Mouse (Mus musculus): ENCODE measurements around the gene Abcg8. TPM values are rescaled to one million over a fixed set of nuclear protein-coding genes. Genes with fewer than 3 reads are reported as not detected.

The Abcg8 gene
- polyA plus RNA-seq, 1 experiment = 0.05 TPM

DNA sequence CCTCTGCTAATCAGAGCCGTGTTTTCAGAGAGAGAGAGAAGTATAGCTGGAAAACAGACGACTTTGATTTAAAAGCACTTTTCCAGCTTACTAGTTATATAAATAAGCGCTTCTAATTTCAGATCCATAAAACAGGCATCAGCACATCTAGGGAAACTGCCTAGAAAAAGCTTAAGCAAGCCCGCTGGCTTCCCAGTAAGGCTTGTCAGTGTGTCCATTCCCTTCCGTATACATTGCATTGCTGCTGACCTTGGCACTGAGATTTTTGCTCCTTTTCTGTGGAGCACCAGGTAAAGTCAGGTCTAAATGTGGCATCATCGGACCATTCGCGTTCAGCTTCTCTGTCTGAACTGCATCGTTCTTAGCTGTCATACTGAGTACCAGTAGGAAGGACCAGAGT, 33.8 kb upstream of the Abcg8 start:
- H3K4me3 ChIP-seq = no peak overlapping the region
- TF ChIP-seq CEBPB (IDR thresholded peaks at IDR 0.05; ENCODE audit: insufficient read depth, poor library complexity, severe bottlenecking) (no peak), TCF3 (IDR thresholded peaks at IDR 0.05; ENCODE audit: insufficient read length, low read depth) (no peak), E2F4 (IDR thresholded peaks at IDR 0.05; ENCODE audit: insufficient read depth) (no peak), SRF (IDR thresholded peaks at IDR 0.05; ENCODE audit: control insufficient read depth, insufficient read length, low read depth) (no peak), POLR2AphosphoS2 (IDR thresholded peaks at IDR 0.05; ENCODE audit: insufficient read length, low read depth) (no peak), MAX (IDR thresholded peaks at IDR 0.05; ENCODE audit: low read depth) (no peak), TCF12 (IDR thresholded peaks at IDR 0.05; ENCODE audit: insufficient read depth, poor library complexity, severe bottlenecking) (no peak), REST (IDR thresholded peaks at IDR 0.05; ENCODE audit: insufficient read depth, insufficient read length) (no peak), MYOD1 (IDR thresholded peaks at IDR 0.05; ENCODE audit: control insufficient read depth in 1 of 3, insufficient read length in 2 of 3, low read depth in 2 of 3) (no peak), USF1 (IDR thresholded peaks at IDR 0.05; ENCODE audit: low read depth) (no peak), POLR2A (IDR thresholded peaks at IDR 0.05; ENCODE audit: insufficient read length, low read depth) (no peak), MYOG (IDR thresholded peaks at IDR 0.05; ENCODE audit: control insufficient read depth in 1 of 3, insufficient read depth in 1 of 3, insufficient read length in 2 of 3, low read depth in 2 of 3) (no peak)
- H3K4me2 ChIP-seq (ENCODE audit: low read depth) = no peak overlapping the region
- H3K36me3 ChIP-seq (ENCODE audit: control insufficient read depth, insufficient read depth) = no peaks in the 10 kb centered on the region
- no peaks in the 10 kb centered on the region for H3K79me2 ChIP-seq (ENCODE audit: control insufficient read depth, insufficient read depth)
- no peak overlapping the region for H3ac ChIP-seq (ENCODE audit: control insufficient read depth, insufficient read length)
- no peaks in the 10 kb centered on the region for H3K27me3 ChIP-seq (ENCODE audit: control insufficient read depth, insufficient read depth, insufficient read length)

GRCm38 (mm10) chr17:84644292-84645050, 31.6 kb upstream of the Abcg8 start:
- Histone ChIP-seq H3K27me3 (ENCODE audit: control insufficient read depth, insufficient read depth, insufficient read length) (no peaks in the 10 kb centered on the region), H3K79me2 (ENCODE audit: control insufficient read depth, insufficient read depth) (no peaks in the 10 kb centered on the region), H3K4me2 (ENCODE audit: low read depth) (no peak overlapping the region), H3K4me3 (no peak overlapping the region), H3K36me3 (ENCODE audit: control insufficient read depth, insufficient read depth) (no peaks in the 10 kb centered on the region), H3ac (ENCODE audit: control insufficient read depth, insufficient read length) (no peak overlapping the region)
- TF ChIP-seq REST (IDR thresholded peaks at IDR 0.05; ENCODE audit: insufficient read depth, insufficient read length) (no peak), TCF12 (IDR thresholded peaks at IDR 0.05; ENCODE audit: insufficient read depth, poor library complexity, severe bottlenecking) (no peak), CEBPB (IDR thresholded peaks at IDR 0.05; ENCODE audit: insufficient read depth, poor library complexity, severe bottlenecking) (no peak), MYOD1 (IDR thresholded peaks at IDR 0.05; ENCODE audit: control insufficient read depth in 1 of 3, insufficient read length in 2 of 3, low read depth in 2 of 3) (no peak), SRF (IDR thresholded peaks at IDR 0.05; ENCODE audit: control insufficient read depth, insufficient read length, low read depth) (no peak), MYOG (IDR thresholded peaks at IDR 0.05; ENCODE audit: control insufficient read depth in 1 of 3, insufficient read depth in 1 of 3, insufficient read length in 2 of 3, low read depth in 2 of 3) (no peak), POLR2AphosphoS2 (IDR thresholded peaks at IDR 0.05; ENCODE audit: insufficient read length, low read depth) (no peak), MAX (IDR thresholded peaks at IDR 0.05; ENCODE audit: low read depth) (no peak), POLR2A (IDR thresholded peaks at IDR 0.05; ENCODE audit: insufficient read length, low read depth) (no peak), E2F4 (IDR thresholded peaks at IDR 0.05; ENCODE audit: insufficient read depth) (no peak)

DNA sequence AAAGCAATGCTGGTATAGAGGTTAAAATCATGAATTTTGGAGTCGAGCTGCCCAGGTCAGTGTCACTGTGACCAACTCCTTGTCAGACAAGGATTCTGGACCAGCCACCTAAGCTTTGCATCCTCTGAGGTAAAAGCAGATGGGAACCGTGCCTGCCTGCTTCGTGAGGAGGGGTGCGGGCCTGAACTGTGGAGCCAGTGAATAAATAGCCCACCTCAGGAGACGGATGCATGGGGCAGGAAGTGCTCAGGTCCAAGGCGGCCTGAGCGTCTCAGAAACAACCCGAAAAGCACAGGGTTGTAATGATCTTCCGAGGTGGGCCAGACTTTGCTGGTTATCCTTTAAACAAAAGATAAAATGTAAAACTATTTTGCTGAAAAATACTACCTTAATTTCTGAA, 31.0 kb upstream of the Abcg8 start:
- no peak overlapping the region for H3K4me2 ChIP-seq (ENCODE audit: low read depth)
- TF ChIP-seq POLR2AphosphoS2 (IDR thresholded peaks at IDR 0.05; ENCODE audit: insufficient read length, low read depth) = no peak
- no peak for TF ChIP-seq TCF3 (IDR thresholded peaks at IDR 0.05; ENCODE audit: insufficient read length, low read depth)
- TF ChIP-seq USF1 (IDR thresholded peaks at IDR 0.05; ENCODE audit: low read depth) = no peak
- TF ChIP-seq MYOG (IDR thresholded peaks at IDR 0.05; ENCODE audit: control insufficient read depth in 1 of 3, insufficient read depth in 1 of 3, insufficient read length in 2 of 3, low read depth in 2 of 3) = no peak
- no peak for TF ChIP-seq POLR2A (IDR thresholded peaks at IDR 0.05; ENCODE audit: insufficient read length, low read depth)
- TF ChIP-seq REST (IDR thresholded peaks at IDR 0.05; ENCODE audit: insufficient read depth, insufficient read length) = no peak
- no peaks in the 10 kb centered on the region for H3K27me3 ChIP-seq (ENCODE audit: control insufficient read depth, insufficient read depth, insufficient read length)
- no peaks in the 10 kb centered on the region for H3K79me2 ChIP-seq (ENCODE audit: control insufficient read depth, insufficient read depth)
- H3ac ChIP-seq (ENCODE audit: control insufficient read depth, insufficient read length) = no peak overlapping the region
- no peaks in the 10 kb centered on the region for H3K36me3 ChIP-seq (ENCODE audit: control insufficient read depth, insufficient read depth)
- no peak overlapping the region for H3K4me3 ChIP-seq

DNA sequence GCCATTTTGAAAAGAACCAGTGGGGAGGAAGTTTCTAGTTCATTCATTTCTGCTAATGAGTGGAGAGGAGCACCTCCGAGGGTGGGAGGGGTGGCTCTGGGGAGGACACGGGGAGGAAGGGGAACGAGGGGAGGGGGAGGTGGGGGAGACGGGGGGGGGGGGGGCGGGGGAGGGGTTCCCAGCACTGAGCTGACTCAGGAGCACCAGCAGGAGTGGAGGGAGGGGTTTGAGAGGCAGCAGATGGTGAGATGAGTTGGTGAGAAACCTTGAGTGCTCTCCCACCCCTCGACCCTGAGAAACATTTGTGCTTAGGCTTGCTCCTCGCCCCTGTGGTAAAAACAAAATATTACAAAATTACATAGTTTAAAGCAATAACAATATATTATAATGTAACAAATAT, 30.2 kb upstream of the Abcg8 start:
- H3ac ChIP-seq (ENCODE audit: control insufficient read depth, insufficient read length) = no peak overlapping the region
- no peaks in the 10 kb centered on the region for H3K27me3 ChIP-seq (ENCODE audit: control insufficient read depth, insufficient read depth, insufficient read length)
- no peak overlapping the region for H3K4me3 ChIP-seq
- TF ChIP-seq E2F4 (IDR thresholded peaks at IDR 0.05; ENCODE audit: insufficient read depth) (no peak), POLR2A (IDR thresholded peaks at IDR 0.05; ENCODE audit: insufficient read length, low read depth) (no peak)
- H3K4me2 ChIP-seq (ENCODE audit: low read depth) = no peak overlapping the region
- H3K36me3 ChIP-seq (ENCODE audit: control insufficient read depth, insufficient read depth) = no peaks in the 10 kb centered on the region
- H3K79me2 ChIP-seq (ENCODE audit: control insufficient read depth, insufficient read depth) = no peaks in the 10 kb centered on the region

GRCm38 (mm10) chr17:84646477-84646876, 29.6 kb upstream of the Abcg8 start:
- no peaks in the 10 kb centered on the region for H3K27me3 ChIP-seq (ENCODE audit: control insufficient read depth, insufficient read depth, insufficient read length)
- no peak overlapping the region for H3K4me3 ChIP-seq
- no peak overlapping the region for H3ac ChIP-seq (ENCODE audit: control insufficient read depth, insufficient read length)
- H3K79me2 ChIP-seq (ENCODE audit: control insufficient read depth, insufficient read depth) = no peaks in the 10 kb centered on the region
- peak overlapping the region; percentile 6 for H3K4me2 ChIP-seq (ENCODE audit: low read depth)
- no peaks in the 10 kb centered on the region for H3K36me3 ChIP-seq (ENCODE audit: control insufficient read depth, insufficient read depth)
- TF ChIP-seq SRF (IDR thresholded peaks at IDR 0.05; ENCODE audit: control insufficient read depth, insufficient read length, low read depth) = no peak

All from myocyte (in vitro differentiated cells).